Mouse (Mus musculus): ENCODE measurements at regions not wholly inside any gene's neighbourhood (a gene's known extent, or its start where the extent isn't known, plus 50 kb on each side); places are given as distances from the start of the nearest gene placed in this dataset.

GRCm38 (mm10) chr2:11899698-11900660 lies 122.3 kb downstream of the Ankrd16 start:
- no peak for TF ChIP-seq CTCF (IDR thresholded peaks at IDR 0.05)
- no peak for TF ChIP-seq EP300 (IDR thresholded peaks at IDR 0.05)

Data from lung, postnatal 0 days (tissue).